Mouse (Mus musculus) CD4-positive, CD25-positive, alpha-beta regulatory T cell, adult 2 months (primary cell): ENCODE data around the gene Sdk2.

Source experiments
- DNase-seq: peaks from one replicate; pipeline ENCODE4 v3.0.0-alpha.2; 2012; ENCODE audit warnings: low read depth, low spot score

Gene Sdk2

GRCm38 (mm10) chr11:114066951-114067762 is at the start of gene Sdk2:
Gene Sdk2 (minus strand): TSS chr11:114067046.
- no peak for DNase-seq

GRCm38 (mm10) chr11:114115077-114115476 is 48.2 kb upstream of the Sdk2 start:
- no peak for DNase-seq

- no peak for DNase-seq
These were observed 47.8 kb upstream of the Sdk2 start for GRCm38 (mm10) chr11:114114674-114115073.

GRCm38 (mm10) chr11:114110851-114111250 is 44.0 kb upstream of the Sdk2 start:
- DNase-seq = no peak

GRCm38 (mm10) chr11:114093636-114094035 is 26.8 kb upstream of the Sdk2 start:
- no peak for DNase-seq

- DNase-seq = no peak
These were observed 26.3 kb upstream of the Sdk2 start for GRCm38 (mm10) chr11:114093175-114093574.

- no peak for DNase-seq
These were observed 13.8 kb upstream of the Sdk2 start for GRCm38 (mm10) chr11:114080606-114081005.

- peak; percentile 7 for DNase-seq
These were observed 5.8 kb upstream of the Sdk2 start for GRCm38 (mm10) chr11:114072644-114073043.

- peak; percentile 40 for DNase-seq
These were observed 5.2 kb upstream of the Sdk2 start for GRCm38 (mm10) chr11:114071998-114072397.

- no peak for DNase-seq
These were observed 4.0 kb upstream of the Sdk2 start for GRCm38 (mm10) chr11:114070881-114071280.

GRCm38 (mm10) chr11:114070131-114070530 is 3.3 kb upstream of the Sdk2 start:
- no peak for DNase-seq

GRCm38 (mm10) chr11:114068390-114068789 is 1.5 kb upstream of the Sdk2 start:
- peak; percentile 5 for DNase-seq

- DNase-seq = no peak
These were observed 522 bp downstream of the Sdk2 start for GRCm38 (mm10) chr11:114066098-114066950.

GRCm38 (mm10) chr11:114065596-114065995 is 1.2 kb downstream of the Sdk2 start:
- DNase-seq = no peak

- no peak for DNase-seq
These were observed 1.9 kb downstream of the Sdk2 start for GRCm38 (mm10) chr11:114064871-114065388.

- DNase-seq = no peak
These were observed 4.9 kb downstream of the Sdk2 start for GRCm38 (mm10) chr11:114061946-114062345.

GRCm38 (mm10) chr11:114061265-114061664 is 5.6 kb downstream of the Sdk2 start:
- DNase-seq = no peak

GRCm38 (mm10) chr11:114056351-114056750 is 10.5 kb downstream of the Sdk2 start:
- DNase-seq = no peak

- no peak for DNase-seq
These were observed 12.1 kb downstream of the Sdk2 start for GRCm38 (mm10) chr11:114054581-114055315.

GRCm38 (mm10) chr11:114051361-114051760 is 15.5 kb downstream of the Sdk2 start:
- no peak for DNase-seq

- DNase-seq = no peak
These were observed 16.3 kb downstream of the Sdk2 start for GRCm38 (mm10) chr11:114050511-114050910.

GRCm38 (mm10) chr11:114047887-114048331 is 18.9 kb downstream of the Sdk2 start:
- DNase-seq = no peak
